Mouse (Mus musculus) spleen, adult 2 months (tissue): ENCODE results near the gene Ch25h. TPM values are rescaled to one million over a fixed set of nuclear protein-coding genes. Genes with fewer than 3 reads are reported as not detected.

ENCODE experiments used
- DNase-seq, 2 experiments: peaks; one replicate each; pipeline versions ENCODE4 v3.0.0 to v3.0.0-alpha.2; 2012 to 2021; ENCODE audit warnings: low spot score in 2 of 2, low read depth in 1 of 2
- H3K27ac ChIP-seq: fragments of 200-500 bp; 2 replicates; pipeline ENCODE4 v1.5.1; 2012; ENCODE audit warnings: low read length, inconsistent platforms; ENCODE audit not compliant: insufficient read depth
- H3K27me3 ChIP-seq: fragments of 200-500 bp; 2 replicates; pipeline ENCODE4 v1.6.1; 2012; ENCODE audit warnings: mild to moderate bottlenecking, moderate library complexity, low read length, inconsistent platforms; ENCODE audit not compliant: control insufficient read depth, insufficient read depth
- H3K36me3 ChIP-seq: fragments of 200-500 bp; 2 replicates; pipeline ENCODE4 v1.6.1; 2012; ENCODE audit warnings: mild to moderate bottlenecking, low read length, inconsistent platforms; ENCODE audit not compliant: control insufficient read depth, insufficient read depth
- H3K4me1 ChIP-seq: fragments of 200-500 bp; 2 replicates; pipeline ENCODE4 v1.6.1; 2011; ENCODE audit warnings: inconsistent platforms; ENCODE audit not compliant: control insufficient read depth, insufficient read depth, insufficient read length
- H3K4me3 ChIP-seq: fragments of 200-500 bp; 2 replicates; pipeline ENCODE4 v1.5.1; 2011; ENCODE audit warnings: mild to moderate bottlenecking, inconsistent platforms; ENCODE audit not compliant: insufficient read depth, insufficient read length; ENCODE audit errors: extremely low read depth
- CTCF ChIP-seq: fragments of 200-500 bp; IDR thresholded peaks from 2 replicates; pipeline ENCODE4 v1.5.1; 2011; ENCODE audit warnings: mild to moderate bottlenecking, inconsistent platforms; ENCODE audit not compliant: insufficient read depth, insufficient read length, insufficient replicate concordance; ENCODE audit errors: extremely low read depth
- POLR2A ChIP-seq: fragments of 200-500 bp; IDR thresholded peaks from 2 replicates; pipeline ENCODE4 v1.6.1; 2011; ENCODE audit warnings: low read depth, low read length, inconsistent platforms
- WGBS: fragments of 180-500 bp; shearing (Covaris S2); methylation state at CpG from one replicate; pipeline ENCODE4 v1.1.7; 2018; 5-methylcytosine and 5-hydroxymethylcytosine counted together
- polyA plus RNA-seq: library from polyadenylated mRNA; depleted of rRNA; stranded (reverse); fragments of >200 nt; gene quantifications from 2 replicates; pipeline ENCODE4 v1.2.3, GENCODE M21; 2012; rRNA removed

The Ch25h gene
- polyA plus RNA-seq = 12.9 and 20.8 TPM in 2 replicates

GRCm38 (mm10) chr19:34474991-34475971 lies at the start of gene Ch25h:
Gene Ch25h (minus strand): TSS chr19:34475164.
- Histone ChIP-seq H3K27me3 (peaks cover 5% of the 10 kb centered on the region; the same call in 1 of the 2 replicates), H3K27ac (no peak within 1 kb of the TSS), H3K4me1 (peaks cover 5% of the 10 kb centered on the region; the same call in 1 of the 2 replicates), H3K4me3 (peak within 1 kb of the TSS; percentile 51), H3K36me3 (no peaks in the 10 kb centered on the region)
- 6% methylated on average over 35 of the region's 35 CpGs for WGBS
- DNase-seq = peak in 1 of 2 experiments; percentile 17
- TF ChIP-seq CTCF = no peak
- no peak for TF ChIP-seq POLR2A

GRCm38 (mm10) chr19:34524646-34525045 lies 49.7 kb upstream of the Ch25h start:
- H3K27ac ChIP-seq = no peak overlapping the region; the same call in 1 of the 2 replicates

GRCm38 (mm10) chr19:34523106-34523725 lies 48.3 kb upstream of the Ch25h start:
- Histone ChIP-seq H3K36me3 (0 out of 2 replicates have a peak, but pooled peaks cover 1% of the 10 kb centered on the region), H3K4me3 (no peak overlapping the region), H3K27ac (no peak overlapping the region), H3K27me3 (no peaks in the 10 kb centered on the region), H3K4me1 (peaks cover 5% of the 10 kb centered on the region)
- no peak for DNase-seq
- TF ChIP-seq POLR2A (no peak), CTCF (no peak)
- 92% methylated on average over 12 of the region's 12 CpGs for WGBS

More at GRCm38 (mm10) chr19:34524646-34525045, 49.7 kb upstream of the Ch25h start:
- H3K27me3 ChIP-seq = no peaks in the 10 kb centered on the region
- DNase-seq = no peak
- H3K36me3 ChIP-seq = 0 out of 2 replicates have a peak, but pooled peaks cover 1% of the 10 kb centered on the region
- 75% methylated on average over 9 of the region's 9 CpGs for WGBS
- TF ChIP-seq POLR2A (no peak), CTCF (no peak)
- no peak overlapping the region for H3K4me3 ChIP-seq
- H3K4me1 ChIP-seq = peaks cover 5% of the 10 kb centered on the region

DNA sequence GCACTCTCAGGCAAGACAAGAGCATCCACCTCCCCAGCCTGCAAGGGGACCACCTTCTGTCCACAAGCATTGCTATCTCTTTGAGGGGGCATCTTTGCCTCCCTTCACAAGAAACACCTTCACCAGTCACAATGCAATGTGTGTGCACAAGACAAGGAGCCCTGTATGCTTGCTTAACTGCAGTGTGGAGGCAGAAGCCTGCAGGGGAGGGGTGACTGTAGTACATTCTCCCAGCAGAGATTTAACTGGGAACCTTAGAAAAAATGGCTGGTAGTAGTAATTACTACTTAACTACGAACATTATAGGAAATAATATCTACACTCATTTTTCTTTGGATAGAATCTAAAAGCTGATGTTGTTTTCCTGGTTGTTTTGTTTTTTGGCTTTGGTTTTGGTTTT lies 47.0 kb upstream of the Ch25h start:
- no peak for DNase-seq
- Histone ChIP-seq H3K36me3 (peaks cover 1% of the 10 kb centered on the region; the same call in 1 of the 2 replicates), H3K27ac (no peak overlapping the region), H3K4me3 (no peak overlapping the region), H3K4me1 (peaks cover 5% of the 10 kb centered on the region), H3K27me3 (no peaks in the 10 kb centered on the region)
- WGBS = 67% methylated on average over 1 of the region's 1 CpGs
- no peak for TF ChIP-seq POLR2A
- no peak for TF ChIP-seq CTCF

GRCm38 (mm10) chr19:34521361-34521760 lies 46.4 kb upstream of the Ch25h start:
- TF ChIP-seq POLR2A (no peak), CTCF (no peak)
- Histone ChIP-seq H3K36me3 (peaks cover 1% of the 10 kb centered on the region; the same call in 1 of the 2 replicates), H3K4me1 (peaks cover 5% of the 10 kb centered on the region), H3K27ac (no peak overlapping the region), H3K4me3 (no peak overlapping the region), H3K27me3 (no peaks in the 10 kb centered on the region)
- DNase-seq = no peak
- WGBS = 33% methylated on average over 2 of the region's 2 CpGs

DNA sequence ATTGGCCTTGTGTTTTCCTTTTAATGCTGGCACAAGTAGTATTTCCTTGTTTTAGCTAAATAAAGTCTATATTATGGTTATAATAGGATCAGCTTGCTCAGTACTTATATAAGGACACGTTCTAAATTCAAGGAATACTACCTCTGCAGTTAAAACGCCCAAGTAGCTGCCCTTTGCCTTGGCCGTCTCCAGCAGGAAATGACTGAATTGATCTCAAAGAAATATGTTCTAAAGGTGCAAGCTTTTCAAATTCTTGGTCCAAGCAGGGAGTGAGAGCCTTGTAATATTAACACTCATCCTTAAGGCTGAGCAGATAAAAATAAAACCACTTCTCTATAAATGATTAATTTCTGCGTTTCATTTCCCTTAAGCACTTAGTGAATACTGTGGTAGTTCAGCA lies 45.1 kb upstream of the Ch25h start:
- TF ChIP-seq CTCF (no peak), POLR2A (no peak)
- Histone ChIP-seq H3K4me3 (no peak overlapping the region), H3K36me3 (peaks cover 1% of the 10 kb centered on the region; the same call in 1 of the 2 replicates), H3K4me1 (peaks cover 10% of the 10 kb centered on the region), H3K27ac (no peak overlapping the region), H3K27me3 (no peaks in the 10 kb centered on the region)
- 87% methylated on average over 4 of the region's 4 CpGs for whole genome bisulfite sequencing
- no peak for DNase-seq

- DNase-seq = no peak
- peaks cover 1% of the 10 kb centered on the region; the same call in 1 of the 2 replicates for H3K36me3 ChIP-seq
Observed at GRCm38 (mm10) chr19:34519646-34520045, 44.7 kb upstream of the Ch25h start.

More at GRCm38 (mm10) chr19:34519646-34520045, 44.7 kb upstream of the Ch25h start:
- no peak for TF ChIP-seq POLR2A
- TF ChIP-seq CTCF = no peak
- H3K27me3 ChIP-seq = no peaks in the 10 kb centered on the region
- 80% methylated on average over 3 of the region's 3 CpGs for WGBS
- H3K4me3 ChIP-seq = no peak overlapping the region
- no peak overlapping the region for H3K27ac ChIP-seq
- H3K4me1 ChIP-seq = peaks cover 10% of the 10 kb centered on the region
